Mouse (Mus musculus) spleen, postnatal 14 days (tissue): ENCODE measurements around the gene Fgf10.

Source experiments
- DNase-seq, 2 experiments: peaks; one replicate each; pipeline ENCODE4 v3.0.0; 2021 to 2022; ENCODE audit warnings: low spot score in 2 of 2

The Fgf10 gene

DNA sequence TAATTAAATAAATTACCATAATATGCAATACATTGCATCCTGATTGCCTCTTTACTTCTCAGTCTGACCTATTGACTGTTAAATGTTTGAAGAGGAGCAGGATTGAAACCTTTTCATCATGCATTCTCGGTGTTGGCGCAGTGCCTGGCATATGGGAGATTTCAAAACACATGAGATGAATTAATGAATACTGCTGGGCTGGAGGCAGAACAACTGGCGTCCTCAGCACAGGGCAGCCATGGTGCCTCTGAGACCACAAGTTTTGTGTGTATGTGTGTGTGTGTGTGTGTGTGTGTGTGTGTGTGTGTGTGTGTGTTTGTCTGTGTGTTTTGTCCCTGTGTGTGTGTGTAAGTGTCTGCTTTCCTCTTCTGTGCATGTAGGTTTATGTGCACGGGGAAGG is 165.5 kb downstream of the Fgf10 start:
- no peak for DNase-seq
